Mouse (Mus musculus): ENCODE measurements around the gene Nxpe4.

Nxpe4 gene

DNA sequence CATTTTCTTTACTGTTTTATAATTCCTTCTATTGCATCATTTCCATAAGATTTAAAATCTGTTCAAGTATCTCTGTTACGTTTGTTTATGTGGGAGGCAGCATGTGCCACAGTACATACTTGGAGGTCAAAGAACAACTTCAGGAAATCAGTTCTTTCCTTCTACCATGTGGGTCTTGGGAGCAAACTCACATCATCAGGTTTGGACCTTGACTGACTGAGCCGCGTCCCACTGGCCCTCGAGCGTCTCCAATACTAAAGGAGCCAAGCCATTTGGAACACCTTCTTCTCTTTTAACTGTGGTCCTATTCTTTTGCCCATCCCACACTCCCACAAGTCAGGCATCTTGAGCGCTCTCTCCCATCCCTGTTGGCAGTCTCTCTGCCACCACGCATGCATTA lies 167.8 kb downstream of the Nxpe4 start:
- DNase-seq (ENCODE audit: low spot score): no peak

DNA sequence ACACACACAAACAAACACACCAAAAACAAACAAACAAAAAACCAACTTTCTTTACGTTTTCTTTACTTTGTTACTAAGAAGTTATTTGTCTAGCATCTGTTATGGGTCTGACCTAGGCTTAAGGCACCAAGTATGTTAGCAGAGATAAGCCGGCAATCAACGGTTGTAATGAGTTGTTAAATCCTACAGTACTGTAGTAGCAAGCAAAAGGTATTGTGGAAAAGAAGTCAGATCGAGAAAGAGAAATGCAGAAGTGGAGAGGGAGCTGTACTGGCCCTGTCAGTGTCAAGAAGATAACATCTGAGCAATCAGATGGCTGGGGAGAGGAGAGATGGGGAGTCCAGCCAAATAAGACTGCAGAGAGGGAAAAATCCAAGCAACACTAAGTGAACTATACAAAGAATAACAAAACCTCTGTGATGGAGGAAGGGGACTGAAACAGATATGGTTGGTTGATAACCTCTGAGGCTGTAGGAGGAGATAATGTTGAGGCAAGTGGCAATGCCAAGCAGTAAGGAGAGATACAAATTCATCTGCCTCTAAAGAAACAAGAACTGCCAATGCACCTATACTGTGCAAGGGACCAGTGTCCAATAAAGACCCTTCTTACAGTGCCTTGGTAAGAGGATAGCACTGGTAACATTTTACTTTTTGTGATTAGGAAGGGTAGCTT lies 177.1 kb downstream of the Nxpe4 start:
- DNase-seq (ENCODE audit: low spot score): no peak

DNA sequence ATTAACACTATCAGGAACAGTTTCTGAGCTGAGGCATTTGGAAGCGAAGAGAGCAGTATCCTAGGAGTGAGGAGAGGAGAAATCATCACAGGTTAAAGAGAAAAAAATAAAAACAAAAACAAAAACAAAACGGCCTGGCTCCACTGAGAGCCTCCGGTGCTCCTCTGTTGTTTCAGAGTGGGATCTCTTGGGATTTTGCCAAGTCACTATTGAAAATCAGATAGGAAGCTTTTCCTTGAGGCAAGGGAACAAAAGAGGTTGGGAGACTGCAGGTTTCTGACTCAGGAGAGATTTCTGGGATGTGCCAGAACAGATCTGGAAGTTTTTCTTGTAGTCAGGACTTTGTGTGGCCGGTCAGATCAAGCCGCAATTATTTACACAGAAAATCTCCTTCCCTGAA lies 177.7 kb downstream of the Nxpe4 start:
- no peak for DNase-seq (ENCODE audit: low spot score)

DNA sequence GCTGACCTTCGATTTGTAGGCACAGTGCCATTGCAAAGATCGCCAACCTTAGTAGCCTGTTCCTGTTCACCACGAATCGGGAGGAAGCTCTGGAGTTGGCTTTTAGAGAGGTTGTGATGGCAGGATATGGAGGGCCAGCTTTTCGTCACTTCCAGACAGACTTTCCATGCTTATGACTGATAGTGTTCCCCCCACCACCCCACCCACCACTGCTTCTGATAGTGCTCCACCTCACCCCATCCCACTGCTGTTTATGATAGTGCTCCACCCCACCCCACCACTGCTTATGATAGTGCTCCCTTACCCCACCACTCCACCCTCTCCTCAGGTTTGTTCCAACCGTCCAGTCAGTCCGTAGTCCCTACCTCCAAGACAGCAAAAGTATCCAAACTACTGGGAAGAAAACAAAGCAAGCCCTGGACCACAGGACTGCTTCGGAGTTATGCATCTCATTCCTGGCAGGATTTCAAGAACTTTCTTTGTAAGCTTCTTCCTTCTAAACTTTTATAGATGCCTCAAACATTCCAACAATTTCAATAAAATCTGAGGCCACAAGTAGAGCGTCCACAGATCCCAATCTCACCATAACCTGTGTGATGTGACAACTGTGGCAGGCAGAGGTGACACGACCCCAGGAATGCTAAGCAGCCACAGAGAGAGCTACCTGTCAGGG lies 179.0 kb downstream of the Nxpe4 start:
- DNase-seq (ENCODE audit: low spot score): no peak

DNA sequence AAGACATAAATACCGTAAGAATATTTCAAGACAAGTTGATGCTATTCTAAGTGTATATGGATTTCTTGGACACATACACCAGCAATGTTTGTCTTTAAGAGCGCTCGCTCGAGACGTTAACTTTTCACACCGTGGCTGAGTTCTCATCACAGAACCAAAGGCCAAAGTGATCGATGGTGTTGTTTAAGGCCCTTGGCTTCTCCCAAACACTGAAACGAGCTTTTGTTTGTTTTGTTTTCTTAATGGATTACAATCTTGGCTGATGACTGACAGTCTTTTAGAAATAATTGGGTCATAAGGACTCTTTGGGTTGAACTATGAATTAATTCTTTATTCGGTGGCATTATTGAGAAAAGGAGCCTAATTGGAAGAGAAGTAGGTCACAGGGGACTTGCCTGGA lies 183.6 kb downstream of the Nxpe4 start:
- DNase-seq (ENCODE audit: low spot score): no peak

DNA sequence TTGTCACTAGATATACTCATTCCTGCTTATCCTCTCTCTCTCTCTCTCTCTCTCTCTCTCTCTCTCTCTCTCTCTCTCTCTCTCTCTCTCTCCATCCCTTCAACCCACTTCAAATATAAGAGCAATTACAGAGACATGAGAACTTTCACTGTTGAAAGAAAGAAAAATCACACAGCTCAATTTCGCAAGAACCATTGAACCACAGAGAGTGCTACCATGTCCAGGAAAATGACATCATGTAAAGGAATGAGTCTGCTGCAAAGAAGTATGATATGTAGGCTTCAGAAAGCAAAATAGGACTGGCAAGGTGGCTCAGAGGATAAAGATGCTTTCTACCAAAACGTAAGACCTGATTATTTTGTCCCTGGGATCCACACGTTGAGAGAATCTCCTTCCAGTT lies 184.0 kb downstream of the Nxpe4 start:
- no peak for DNase-seq (ENCODE audit: low spot score)

DNA sequence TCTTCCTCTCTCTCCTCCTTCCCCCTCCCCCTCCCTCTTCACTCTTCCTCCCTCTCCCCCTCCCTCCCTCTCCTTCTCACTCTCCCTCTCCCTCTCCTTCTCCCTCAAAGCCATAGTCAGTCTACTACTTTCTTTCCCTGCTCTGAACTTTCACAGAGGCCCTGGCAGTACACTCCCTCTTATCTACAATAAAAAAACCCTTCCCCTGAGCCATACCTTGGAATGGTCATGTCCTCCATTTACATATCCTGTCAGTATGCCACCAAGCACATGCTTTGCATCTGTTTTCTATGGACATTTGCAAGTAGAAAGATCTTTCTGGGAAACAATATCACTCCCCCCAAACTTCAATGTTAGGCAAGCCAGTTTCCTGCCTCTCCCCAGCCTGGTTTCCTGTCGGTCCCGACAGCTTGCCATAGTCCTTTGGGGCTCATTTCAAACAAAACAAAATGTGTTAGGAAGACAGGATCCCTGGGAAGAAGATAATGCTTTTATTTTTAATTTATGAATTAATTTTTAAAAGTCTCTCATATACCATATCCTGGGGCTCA lies 191.4 kb downstream of the Nxpe4 start, which contains the start of gene Nxpe2:
Gene Nxpe2, minus strand, starts transcription at position 307 of the 551 bp plus-strand sequence.
- DNase-seq (ENCODE audit: low spot score): no peak

DNA sequence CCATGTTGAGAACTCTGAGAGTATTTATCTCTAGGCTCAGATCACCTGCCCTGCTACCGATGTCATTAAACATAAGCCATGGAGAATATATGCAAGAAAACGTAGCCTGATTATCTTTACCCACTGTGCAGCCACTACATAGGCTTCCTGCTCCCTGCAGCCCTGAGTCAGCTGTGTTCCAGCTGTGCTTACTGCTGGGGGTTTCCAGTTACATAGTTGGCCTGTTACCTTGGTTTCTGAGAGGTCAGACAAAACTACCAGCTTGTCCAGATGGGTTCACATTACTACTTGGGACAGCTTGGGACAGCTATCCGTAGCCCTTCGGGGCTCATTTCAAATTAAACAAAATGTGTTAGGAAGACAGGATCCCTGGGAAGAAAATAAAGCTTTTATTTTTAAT lies 192.3 kb downstream of the Nxpe4 start:
- no peak for DNase-seq (ENCODE audit: low spot score)

DNA sequence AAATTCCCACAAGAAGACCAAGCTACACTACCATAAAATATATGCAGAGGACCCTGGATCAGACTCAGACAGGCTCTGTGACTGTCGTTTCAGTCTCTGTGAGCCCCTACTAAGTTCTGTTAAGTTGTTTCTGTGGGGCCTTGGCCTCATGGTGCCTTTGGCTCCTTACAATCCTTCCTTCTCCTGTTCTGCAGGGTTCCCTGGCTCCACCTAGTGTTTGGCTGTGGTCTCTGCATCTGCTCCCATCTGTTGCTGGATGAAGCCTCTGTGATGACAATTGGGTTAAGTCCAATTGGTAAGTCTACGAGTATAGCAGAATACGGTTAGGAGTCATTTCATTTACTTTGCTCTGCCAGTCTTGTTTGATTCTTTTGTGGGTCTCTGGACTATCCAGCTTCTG lies 193.0 kb downstream of the Nxpe4 start:
- peak; percentile 31 for DNase-seq (ENCODE audit: low spot score)

DNA sequence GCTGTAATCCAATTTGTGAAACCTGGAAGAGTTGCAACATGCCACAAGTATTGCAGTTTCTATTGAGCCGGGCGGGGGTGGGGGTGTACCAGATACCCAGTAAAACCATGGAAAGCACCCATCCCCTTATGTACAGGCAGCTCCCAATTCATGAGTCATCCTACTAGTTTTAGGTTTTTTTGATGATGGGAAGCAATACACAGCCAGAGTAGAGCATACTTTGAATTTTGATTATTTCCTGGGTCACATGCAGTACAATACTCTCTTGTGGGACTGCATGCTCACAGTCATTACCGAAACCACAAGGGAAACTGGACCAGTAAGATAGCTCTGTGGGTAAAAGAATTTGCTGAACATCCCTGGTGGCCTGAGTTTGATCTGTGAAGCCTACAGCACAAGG lies 195.3 kb downstream of the Nxpe4 start:
- DNase-seq (ENCODE audit: low spot score): no peak

DNA sequence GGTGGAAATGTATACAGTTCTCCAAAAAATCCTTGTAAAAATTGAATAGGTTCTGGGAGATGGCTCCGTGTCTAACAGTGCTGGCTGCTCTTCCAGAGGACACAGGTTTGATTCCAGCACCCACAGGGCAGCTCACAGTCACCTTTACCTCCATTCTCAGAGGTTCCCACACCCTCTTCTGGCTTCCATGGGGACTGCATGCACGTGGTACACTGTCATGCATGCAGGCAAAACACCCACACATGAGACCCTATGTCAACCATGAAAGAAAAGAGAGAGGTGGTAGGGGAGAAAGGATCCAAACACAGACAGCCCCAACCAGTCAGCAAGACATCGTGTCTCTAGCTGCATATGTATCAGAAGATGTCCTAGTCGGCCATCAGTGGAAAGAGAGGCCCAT lies 199.0 kb downstream of the Nxpe4 start:
- DNase-seq (ENCODE audit: low spot score): no peak

DNA sequence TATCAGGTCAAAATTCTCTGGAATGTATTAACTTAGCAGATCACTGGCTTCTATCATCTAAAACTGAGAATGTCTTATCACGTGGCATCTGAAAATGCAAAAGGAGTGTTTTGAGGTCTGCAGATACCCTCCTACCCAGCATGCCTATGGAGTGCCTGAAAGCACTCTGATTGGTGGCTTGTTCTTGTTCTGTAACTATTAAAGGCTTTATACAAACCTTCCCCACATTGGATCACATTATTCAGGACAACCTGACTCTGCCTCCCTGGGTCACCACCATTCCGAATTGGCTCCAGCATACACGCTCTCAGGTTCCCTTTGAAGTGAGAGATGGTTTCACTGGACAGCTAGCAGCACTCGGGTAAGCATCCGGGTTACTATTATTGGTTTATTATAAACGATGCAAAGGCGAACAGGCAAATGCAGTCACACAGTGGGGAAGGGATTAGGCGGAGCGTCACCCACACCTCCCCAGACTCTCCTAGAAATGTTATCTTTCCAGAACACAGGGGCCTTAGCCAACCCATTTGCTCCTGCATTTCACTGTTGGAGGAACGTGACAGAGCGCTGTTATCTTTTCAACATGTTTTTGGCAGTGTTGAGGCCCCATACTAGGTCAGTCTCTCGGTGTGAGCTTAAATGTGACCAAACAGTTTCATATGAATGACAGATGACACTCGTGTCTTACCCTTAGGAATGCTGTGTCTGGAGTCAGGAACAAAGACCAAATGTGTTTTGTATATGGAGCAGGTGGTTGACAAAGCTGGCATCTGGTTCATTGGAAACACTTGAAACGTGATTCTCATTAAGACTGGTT lies 200.2 kb downstream of the Nxpe4 start:
- no peak for DNase-seq (ENCODE audit: low spot score)

DNA sequence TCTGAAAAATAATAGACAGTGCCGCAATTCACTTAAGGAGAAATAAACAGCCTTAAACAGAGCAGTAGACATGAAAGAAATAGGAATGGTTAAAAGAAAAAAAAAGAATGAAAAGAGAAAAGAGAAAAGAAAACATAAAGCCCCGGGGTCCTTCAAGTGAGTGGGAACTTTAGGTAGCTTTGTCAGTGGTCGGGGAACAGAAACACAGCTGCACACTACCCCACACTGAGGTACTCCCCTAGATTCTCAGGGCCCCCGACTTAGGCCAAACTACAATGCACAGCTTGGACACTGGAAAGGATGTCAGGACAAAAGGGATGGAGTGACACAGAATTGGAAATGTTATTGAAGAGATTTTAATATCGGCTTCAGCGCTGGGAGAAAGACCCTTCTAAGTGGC lies 200.9 kb downstream of the Nxpe4 start:
- no peak for DNase-seq (ENCODE audit: low spot score)

DNA sequence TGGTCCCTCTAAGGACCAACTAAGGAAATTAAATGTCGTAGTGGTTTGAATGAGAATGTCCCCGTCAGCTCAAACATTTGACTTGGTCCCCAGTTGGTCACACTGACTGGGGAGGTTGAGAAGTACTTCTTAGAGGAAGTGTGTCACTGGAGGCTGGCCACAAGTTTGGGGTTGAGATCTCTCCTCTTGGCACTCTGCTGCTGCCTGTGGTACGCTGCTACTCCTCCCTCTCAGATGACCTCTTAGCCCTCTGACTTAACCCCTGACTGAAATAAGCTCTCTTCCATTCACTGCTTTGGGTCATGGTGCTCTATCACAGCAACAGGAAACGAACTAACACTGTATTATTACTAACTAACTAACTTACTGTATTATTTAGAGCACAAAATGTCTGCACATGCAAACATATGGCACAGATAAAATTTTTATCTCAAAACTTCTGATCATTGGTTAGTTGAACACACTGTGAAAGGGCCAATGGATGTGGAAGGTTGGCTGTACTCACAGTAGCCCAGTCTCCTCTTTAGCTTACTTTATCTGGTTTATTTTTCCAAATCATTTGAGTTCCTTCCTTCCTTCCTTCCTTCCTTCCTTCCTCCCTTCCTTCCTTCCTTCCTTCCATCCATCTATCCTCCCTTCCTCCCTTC lies 211.5 kb downstream of the Nxpe4 start:
- DNase-seq (ENCODE audit: low spot score): no peak

DNA sequence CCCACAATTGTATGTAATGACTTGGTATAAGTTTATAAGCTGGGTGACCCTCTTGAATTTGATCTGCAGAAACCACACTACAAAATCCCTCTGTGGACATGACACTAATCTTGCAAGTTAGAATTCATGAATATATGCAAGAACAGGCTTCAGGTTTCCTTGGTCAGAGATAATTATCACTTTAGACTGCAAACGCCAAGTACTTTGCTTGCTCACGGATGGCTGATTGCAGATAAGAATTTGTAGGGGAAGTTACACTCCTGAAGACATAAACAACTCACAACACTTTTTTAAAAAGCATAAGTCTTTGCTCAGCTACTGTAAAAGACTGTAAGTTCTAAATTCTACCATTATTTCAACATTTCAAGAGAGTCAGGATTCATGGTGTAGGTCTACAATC lies 212.5 kb downstream of the Nxpe4 start:
- no peak for DNase-seq (ENCODE audit: low spot score)

DNA sequence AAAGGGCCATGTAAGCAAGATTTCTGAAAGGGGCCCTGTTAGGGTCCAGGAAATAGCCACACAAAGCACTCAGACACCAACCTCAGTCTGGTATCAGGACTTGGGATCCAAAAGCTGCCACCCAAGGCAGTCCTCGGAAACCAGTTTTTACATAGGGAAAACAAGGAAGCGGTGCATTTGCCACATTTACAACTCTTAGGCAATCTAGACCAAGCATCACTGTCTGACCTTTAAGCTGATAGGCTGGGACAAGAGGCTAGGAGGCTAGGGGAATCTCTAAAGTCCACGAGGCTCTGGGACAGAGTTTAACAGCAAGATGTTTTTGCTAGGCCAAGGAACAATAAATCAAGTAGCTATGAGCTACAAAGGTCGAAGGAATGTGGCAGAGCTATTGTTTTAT lies 226.6 kb downstream of the Nxpe4 start:
- no peak for DNase-seq (ENCODE audit: low spot score)

DNA sequence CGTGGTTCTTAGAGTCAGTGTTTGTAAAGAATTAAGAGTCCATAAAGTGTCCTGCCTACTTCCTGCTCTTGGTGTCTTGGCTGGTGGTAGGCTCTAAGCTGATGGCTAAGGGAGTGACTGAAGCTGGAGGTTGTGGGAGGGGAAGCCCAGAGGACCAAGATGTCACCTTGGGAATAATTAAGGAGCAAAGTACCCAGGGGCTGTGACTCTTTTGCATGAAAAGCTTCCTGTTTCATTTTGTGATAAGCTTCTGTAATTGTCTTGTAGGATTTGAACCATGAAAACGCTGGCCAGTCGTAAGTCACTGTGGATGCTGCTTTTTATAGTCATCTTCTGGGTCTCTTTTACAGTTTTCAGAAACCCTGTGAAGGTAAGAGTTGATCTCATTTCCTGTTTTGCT lies 228.2 kb downstream of the Nxpe4 start:
- DNase-seq (ENCODE audit: low spot score): no peak

DNA sequence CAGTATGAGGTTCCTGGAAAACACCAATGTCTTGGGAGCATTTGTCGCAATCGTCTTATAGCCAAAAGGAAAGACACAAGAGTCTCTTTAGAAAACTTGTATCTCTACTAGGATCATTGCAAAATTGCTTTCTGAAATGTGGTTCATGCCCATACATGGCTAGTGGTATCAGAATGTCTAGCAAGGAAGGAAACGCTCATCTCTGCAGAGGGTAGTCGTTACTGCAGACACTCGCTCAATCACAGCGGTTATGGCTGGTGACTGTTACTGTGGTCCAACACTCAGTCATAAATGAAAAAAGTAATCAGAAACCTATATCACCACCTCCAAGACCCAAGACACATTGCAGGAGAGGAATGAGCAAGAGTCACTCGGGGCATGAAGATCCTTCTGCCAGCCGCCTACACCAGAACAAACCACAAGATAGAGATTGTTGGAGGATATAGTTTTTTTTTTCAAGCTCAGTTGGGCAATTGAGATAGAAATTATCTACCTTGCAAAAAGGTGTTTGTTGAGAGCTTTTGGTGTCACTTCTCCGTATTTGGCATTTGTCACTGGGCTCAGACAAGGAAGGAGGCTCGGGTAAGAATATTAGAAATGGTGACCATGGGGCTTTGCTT lies 241.9 kb downstream of the Nxpe4 start:
- DNase-seq (ENCODE audit: low spot score): no peak

DNA sequence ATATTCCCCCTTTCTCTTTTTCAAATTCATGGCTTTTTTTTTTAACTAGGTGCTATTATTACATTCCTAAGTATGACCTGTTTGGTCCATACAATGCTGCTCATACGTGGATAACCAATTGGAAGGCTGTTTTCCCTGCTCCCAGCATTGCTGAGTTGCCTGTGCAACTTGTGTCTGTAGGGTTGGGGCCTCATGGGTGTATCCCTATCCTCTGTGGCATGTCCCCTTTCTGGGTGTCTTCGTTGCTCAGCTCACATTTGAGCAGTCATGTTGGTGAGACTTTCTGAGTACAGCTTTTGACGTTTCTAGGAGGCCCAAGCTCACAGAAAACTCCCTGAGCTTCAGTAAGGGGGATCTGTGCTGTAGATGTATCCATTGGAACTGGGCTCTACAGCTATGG lies 242.9 kb downstream of the Nxpe4 start:
- DNase-seq (ENCODE audit: low spot score): no peak

DNA sequence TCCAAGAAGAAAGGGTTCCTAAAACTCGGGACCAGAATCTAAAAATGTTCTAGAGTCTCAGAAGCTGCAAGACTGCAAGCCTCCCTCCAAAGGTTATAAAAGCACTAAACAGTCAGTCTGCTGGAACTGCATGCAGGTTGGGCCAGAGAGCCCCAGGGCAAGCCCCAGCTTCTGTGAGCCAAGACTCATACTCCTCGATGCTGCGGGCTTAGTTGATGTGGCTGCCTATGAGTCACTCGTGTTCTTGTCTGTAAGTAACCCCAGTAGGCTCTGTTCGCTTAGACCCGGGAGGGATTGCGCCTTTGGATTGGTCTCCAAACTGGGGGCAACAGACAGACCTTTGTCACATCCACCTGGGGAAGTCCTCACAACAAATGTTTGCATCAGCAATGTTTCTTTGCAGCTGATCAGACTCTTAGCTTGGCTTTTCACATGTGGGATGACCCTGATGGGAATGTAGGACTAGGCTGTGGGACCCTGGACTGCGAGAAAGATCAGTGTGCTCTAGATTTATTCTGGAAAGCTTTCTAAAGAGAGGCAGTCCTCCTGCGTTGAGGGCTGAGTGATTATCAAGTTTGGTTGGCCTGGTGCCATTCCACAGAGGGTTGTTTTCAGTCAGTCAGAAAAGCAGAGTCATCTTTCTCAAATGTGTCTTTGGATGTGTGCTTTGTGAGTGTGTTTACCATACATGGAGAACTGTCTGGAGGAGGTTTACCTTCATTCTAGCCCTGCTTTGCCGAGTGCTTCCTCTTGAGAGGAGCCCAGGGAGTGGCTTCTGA lies 245.9 kb downstream of the Nxpe4 start:
- no peak for DNase-seq (ENCODE audit: low spot score)
